Mouse (Mus musculus) cerebellum, adult 11 months (tissue): ENCODE results near the gene Defa20.
"Not testable (repeated sequence)": the region's sequence is repeated elsewhere in the genome, so short reads cannot be mapped to it uniquely, and the experiment has no call there.

Experiments used
- DNase-seq: peaks from one replicate; pipeline ENCODE4 v3.0.0; 2022

Gene Defa20

DNA sequence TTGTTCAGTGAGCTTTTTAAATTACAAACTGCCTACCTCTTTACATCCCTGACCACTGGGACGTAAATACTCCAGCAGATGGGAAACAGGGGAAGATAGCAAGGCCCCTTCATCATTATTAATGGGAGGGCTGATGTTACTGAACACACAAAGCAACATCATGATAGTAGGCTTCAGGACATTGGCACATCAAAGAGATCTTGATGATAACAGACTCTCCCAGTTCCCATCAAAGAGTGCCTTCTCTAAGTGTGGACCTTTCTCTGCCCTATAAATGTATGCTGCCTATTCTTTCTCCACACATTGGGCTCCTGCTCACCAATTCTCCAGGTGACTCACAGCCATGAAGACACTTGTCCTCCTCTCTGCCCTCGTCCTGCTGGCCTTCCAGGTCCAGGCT is at the start of gene Defa20:
Defa20 (plus strand) TSS at position 301 of the 400 bp plus-strand sequence.
- DNase-seq: not testable (repeated sequence)

GRCm38 (mm10) chr8:21528732-21529131 is 19.7 kb downstream of the Defa20 start, which contains the start of gene Defa32:
Gene Defa32, plus strand, starts transcription at chr8:21529032.
- DNase-seq: not testable (repeated sequence)
